Mouse (Mus musculus): ENCODE data around the gene Serpina10. TPM values are rescaled to one million over a fixed set of nuclear protein-coding genes. Genes with fewer than 3 reads are reported as not detected.
A peak's percentile ranks its signal among the peaks of the same experiment; 100 is the strongest.
"Not testable (repeated sequence)": the region's sequence is repeated elsewhere in the genome, so short reads cannot be mapped to it uniquely, and the experiment has no call there.

Gene Serpina10
- total RNA-seq, 2 experiments from 2014 or later, result not detected

- DNase-seq (ENCODE audit: low spot score in 2 of 2), result no peak
- intact Hi-C loops (cut with DNase I), result no loop called here
Observed at GRCm38 (mm10) chr12:103635846-103636245, 4.6 kb upstream of the Serpina10 start.

- intact Hi-C loops (cut with DNase I), result no loop called here
- DNase-seq (ENCODE audit: low spot score in 2 of 2), result no peak
Observed at GRCm38 (mm10) chr12:103634430-103634829, 3.2 kb upstream of the Serpina10 start.

GRCm38 (mm10) chr12:103616860-103617261, 14.4 kb downstream of the Serpina10 start:
- no peak for DNase-seq (ENCODE audit: low spot score in 2 of 2)
- intact Hi-C loops (cut with DNase I), result no loop called here

GRCm38 (mm10) chr12:103615734-103616133, 15.5 kb downstream of the Serpina10 start:
- intact Hi-C loops (cut with DNase I), result no loop called here
- no peak for DNase-seq (ENCODE audit: low spot score in 2 of 2)

- intact Hi-C loops (cut with DNase I), result no loop called here
- DNase-seq (ENCODE audit: low spot score in 2 of 2), result no peak
Observed at GRCm38 (mm10) chr12:103615141-103615540, 16.1 kb downstream of the Serpina10 start.

GRCm38 (mm10) chr12:103601839-103602238, 29.4 kb downstream of the Serpina10 start:
- intact Hi-C loops (cut with DNase I), result no loop called here
- DNase-seq (ENCODE audit: low spot score in 2 of 2), result no peak

- intact Hi-C loops (cut with DNase I), result no loop called here
- DNase-seq (ENCODE audit: low spot score in 2 of 2), result no peak
Observed at GRCm38 (mm10) chr12:103600364-103600763, 30.9 kb downstream of the Serpina10 start.

- intact Hi-C loops (cut with DNase I), result no loop called here
- no peak for DNase-seq (ENCODE audit: low spot score in 2 of 2)
Observed at GRCm38 (mm10) chr12:103598411-103598810, 32.8 kb downstream of the Serpina10 start.

- intact Hi-C loops (cut with DNase I), result no loop called here
Observed at GRCm38 (mm10) chr12:103583771-103584170, 47.5 kb downstream of the Serpina10 start.

GRCm38 (mm10) chr12:103578148-103578547, 53.1 kb downstream of the Serpina10 start:
- DNase-seq (ENCODE audit: low spot score in 2 of 2); intact Hi-C loops (cut with DNase I): not testable (repeated sequence)

More at GRCm38 (mm10) chr12:103583771-103584170, 47.5 kb downstream of the Serpina10 start:
- no peak for DNase-seq (ENCODE audit: low spot score in 2 of 2)

- intact Hi-C loops (cut with DNase I), result no loop called here
- DNase-seq (ENCODE audit: low spot score in 2 of 2), result no peak
Observed at GRCm38 (mm10) chr12:103569690-103570089, 61.6 kb downstream of the Serpina10 start.

- peak; percentile 16 to 17 for DNase-seq (ENCODE audit: low spot score in 2 of 2)
- intact Hi-C loops (cut with DNase I), result no loop called here
Observed at GRCm38 (mm10) chr12:103567129-103567528, 64.1 kb downstream of the Serpina10 start.

- no peak for DNase-seq (ENCODE audit: low spot score in 2 of 2)
- intact Hi-C loops (cut with DNase I), result no loop called here
Observed at GRCm38 (mm10) chr12:103565151-103565550, 66.1 kb downstream of the Serpina10 start.

Other genes with a start within 250 kb of the Serpina10 start
- gene Otub2, start 242.8 kb downstream of the Serpina10 start, total RNA-seq (2021), result 10 to 100 TPM; 26.3 to 33.2 TPM
- 1 to 10 TPM; 2.0 to 2.3 TPM for gene 9330161L09Rik, start 223.6 kb downstream of the Serpina10 start, total RNA-seq (2021)
- gene Ddx24, start 205.6 kb downstream of the Serpina10 start, total RNA-seq (2021), result 100 to 1,000 TPM; 174 to 189 TPM
- 10 to 100 TPM; 27.2 to 34.9 TPM for gene Ifi27, start 197.2 kb downstream of the Serpina10 start, total RNA-seq (2021)
- 1 to 10 TPM; 2.5 to 3.3 TPM for gene Ifi27l2a, start 187.8 kb downstream of the Serpina10 start, total RNA-seq (2021)
- not detected for gene Ifi27l2b, start 174.2 kb downstream of the Serpina10 start, total RNA-seq (2021)
- 10 to 100 TPM; 14.5 to 14.6 TPM for gene Ppp4r4, start 99.2 kb downstream of the Serpina10 start, total RNA-seq (2021)
- gene Serpina6, start 25.8 kb upstream of the Serpina10 start, total RNA-seq (2021), result not detected
- gene Serpina16, start 44.7 kb upstream of the Serpina10 start, total RNA-seq (2021), result not detected
- not detected for gene Serpina1f, start 64.1 kb upstream of the Serpina10 start, total RNA-seq (2021)
- not detected for gene Serpina1d, start 142.1 kb upstream of the Serpina10 start, total RNA-seq (2021)
- not detected for gene Serpina1b, start 198.9 kb upstream of the Serpina10 start, total RNA-seq (2021)
- gene Serpina1a, start 232.1 kb upstream of the Serpina10 start, total RNA-seq (2021), result not detected